Mouse (Mus musculus): ENCODE measurements around the gene Psmb1. TPM values are rescaled to one million over a fixed set of nuclear protein-coding genes. Genes with fewer than 3 reads are reported as not detected.
"Not testable (repeated sequence)": the region's sequence is repeated elsewhere in the genome, so short reads cannot be mapped to it uniquely, and the experiment has no call there.

The Psmb1 gene
- total RNA-seq (2021): 100 to 1,000 TPM; 105 to 115 TPM
- long read RNA-seq, experiment 1, transcript Psmb1-201 (6 exons, 1,758 nt): major isoform, 159 of 173 reads
- long read RNA-seq, experiment 1, partial matches to known transcripts: 10 of 173 reads
- long read RNA-seq, experiment 1, other reads (novel, unspliced or antisense): 3 of 173 reads
- long read RNA-seq, experiment 2, transcript Psmb1-201 (6 exons, 1,758 nt): major isoform, 176 of 192 reads
- long read RNA-seq, experiment 2, partial matches to known transcripts: 14 of 192 reads
- long read RNA-seq, experiment 2, other reads (novel, unspliced or antisense): 2 of 192 reads

- peak; percentile 98 for DNase-seq (ENCODE audit: low spot score)
These were observed at the start of gene Psmb1, which contains the start of gene Tbp for GRCm38 (mm10) chr17:15499656-15500394. Gene Psmb1 (minus strand): TSS chr17:15499751. Gene Tbp (plus strand): TSS chr17:15499888.

GRCm38 (mm10) chr17:15546440-15546839 lies 46.9 kb upstream of the Psmb1 start:
- DNase-seq (ENCODE audit: low spot score): no peak

GRCm38 (mm10) chr17:15543868-15544267 lies 44.3 kb upstream of the Psmb1 start:
- not testable (repeated sequence) for DNase-seq (ENCODE audit: low spot score)

- DNase-seq (ENCODE audit: low spot score): no peak
These were observed 40.8 kb upstream of the Psmb1 start for GRCm38 (mm10) chr17:15540309-15540708.

- no peak for DNase-seq (ENCODE audit: low spot score)
These were observed 36.9 kb upstream of the Psmb1 start for GRCm38 (mm10) chr17:15536457-15536904.

GRCm38 (mm10) chr17:15535943-15536342 lies 36.4 kb upstream of the Psmb1 start:
- DNase-seq (ENCODE audit: low spot score): no peak

GRCm38 (mm10) chr17:15535162-15535800 lies 35.7 kb upstream of the Psmb1 start:
- no peak for DNase-seq (ENCODE audit: low spot score)

GRCm38 (mm10) chr17:15530141-15530540 lies 30.6 kb upstream of the Psmb1 start:
- no peak for DNase-seq (ENCODE audit: low spot score)

- DNase-seq (ENCODE audit: low spot score): no peak
These were observed 29.3 kb upstream of the Psmb1 start for GRCm38 (mm10) chr17:15528887-15529286.

GRCm38 (mm10) chr17:15527811-15528136 lies 28.2 kb upstream of the Psmb1 start:
- DNase-seq (ENCODE audit: low spot score): no peak

- DNase-seq (ENCODE audit: low spot score): peak; percentile 96
These were observed 27.6 kb upstream of the Psmb1 start, which contains the start of gene Pdcd2 for GRCm38 (mm10) chr17:15526986-15527810. Gene Pdcd2 (minus strand): TSS chr17:15527301.

- DNase-seq (ENCODE audit: low spot score): no peak
These were observed 26.8 kb upstream of the Psmb1 start for GRCm38 (mm10) chr17:15526304-15526703.

GRCm38 (mm10) chr17:15518766-15519165 lies 19.2 kb upstream of the Psmb1 start:
- no peak for DNase-seq (ENCODE audit: low spot score)

- no peak for DNase-seq (ENCODE audit: low spot score)
These were observed 18.6 kb upstream of the Psmb1 start for GRCm38 (mm10) chr17:15518186-15518585.

- DNase-seq (ENCODE audit: low spot score): no peak
These were observed 18.2 kb upstream of the Psmb1 start for GRCm38 (mm10) chr17:15517776-15518175.

GRCm38 (mm10) chr17:15510694-15511093 lies 11.1 kb upstream of the Psmb1 start:
- no peak for DNase-seq (ENCODE audit: low spot score)

GRCm38 (mm10) chr17:15498753-15499113 lies 818 bp downstream of the Psmb1 start:
- no peak for DNase-seq (ENCODE audit: low spot score)

- peak; percentile 94 for DNase-seq (ENCODE audit: low spot score)
These were observed 1.4 kb downstream of the Psmb1 start for GRCm38 (mm10) chr17:15497882-15498752.

- no peak for DNase-seq (ENCODE audit: low spot score)
These were observed 9.0 kb downstream of the Psmb1 start for GRCm38 (mm10) chr17:15490542-15490941.

- DNase-seq (ENCODE audit: low spot score): no peak
These were observed 26.9 kb downstream of the Psmb1 start for GRCm38 (mm10) chr17:15472671-15473070.
